Mouse (Mus musculus) gastrocnemius, adult 2 months (tissue): Measurements from ENCODE around the gene Rps27rt. TPM values are rescaled to one million over a fixed set of nuclear protein-coding genes. Genes with fewer than 3 reads are reported as not detected.

ENCODE experiments used
- DNase-seq: peaks from one replicate; pipeline ENCODE4 v3.0.0; 2022
- H3K27ac ChIP-seq: fragments of 200-600 bp; 2 replicates; pipeline ENCODE4 v1.8.1; 2022; ENCODE audit warnings: mild to moderate bottlenecking
- H3K4me3 ChIP-seq: fragments of 200-600 bp; 2 replicates; pipeline ENCODE4 v1.8.1; 2022; ENCODE audit warnings: mild to moderate bottlenecking, moderate library complexity
- CTCF ChIP-seq: fragments of 200-600 bp; IDR thresholded peaks from 2 replicates; pipeline ENCODE4 v1.8.1; 2022; ENCODE audit warnings: antibody characterized with exemption, mild to moderate bottlenecking, moderate library complexity
- intact Hi-C: fragments of 180-260 bp; cut with DNase I; formaldehyde crosslinking; loops from one replicate; pipeline ENCODE4 v1.15.1; 2025
- total RNA-seq, 2 experiments: library from RNA; stranded (reverse); gene quantifications; 2 replicates each; pipeline ENCODE4 v1.2.3; 2021

Gene Rps27rt
- total RNA-seq, 2 experiments from 2014 or later, result 34.1 to 35.4 TPM

- peak overlapping the region; percentile 83 for H3K4me3 ChIP-seq
- no peak for TF ChIP-seq CTCF
- H3K27ac ChIP-seq, result peak overlapping the region; percentile 95
- no peak for DNase-seq
- intact Hi-C loops, result no loop called here
Measured at GRCm38 (mm10) chr9:114934231-114934630, 48.3 kb downstream of the Rps27rt start.

DNA sequence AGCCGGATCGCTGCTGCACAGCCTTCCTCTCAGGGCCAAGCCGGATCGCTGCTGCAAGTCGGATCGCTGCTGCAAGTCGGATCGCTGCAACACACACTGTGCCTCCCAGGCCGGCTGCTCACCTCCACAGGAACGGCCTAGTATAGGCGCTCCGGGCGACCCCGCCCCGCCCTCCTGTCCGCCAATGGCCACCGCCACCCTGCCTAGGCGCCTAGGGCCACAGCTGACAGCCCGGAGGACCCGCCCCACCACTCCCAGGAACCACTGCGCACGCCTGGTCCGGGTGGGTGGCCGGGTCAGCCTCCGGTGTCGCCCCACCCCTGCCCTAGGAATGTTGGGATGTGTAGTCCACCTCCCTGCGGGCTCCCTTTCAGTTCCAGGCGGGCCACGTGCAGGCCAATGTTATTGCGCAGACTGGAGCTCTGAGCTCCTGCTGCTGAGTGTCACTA, 48.8 kb downstream of the Rps27rt start, which contains the start of gene Gpd1l:
Gene Gpd1l (minus strand): TSS at position 265 of the 449 bp plus-strand sequence.
- intact Hi-C loops, result no loop called here
- peak; percentile 100 for DNase-seq
- peak within 1 kb of the TSS; percentile 95 for H3K27ac ChIP-seq
- TF ChIP-seq CTCF, result no peak
- H3K4me3 ChIP-seq, result peak within 1 kb of the TSS; percentile 83

DNA sequence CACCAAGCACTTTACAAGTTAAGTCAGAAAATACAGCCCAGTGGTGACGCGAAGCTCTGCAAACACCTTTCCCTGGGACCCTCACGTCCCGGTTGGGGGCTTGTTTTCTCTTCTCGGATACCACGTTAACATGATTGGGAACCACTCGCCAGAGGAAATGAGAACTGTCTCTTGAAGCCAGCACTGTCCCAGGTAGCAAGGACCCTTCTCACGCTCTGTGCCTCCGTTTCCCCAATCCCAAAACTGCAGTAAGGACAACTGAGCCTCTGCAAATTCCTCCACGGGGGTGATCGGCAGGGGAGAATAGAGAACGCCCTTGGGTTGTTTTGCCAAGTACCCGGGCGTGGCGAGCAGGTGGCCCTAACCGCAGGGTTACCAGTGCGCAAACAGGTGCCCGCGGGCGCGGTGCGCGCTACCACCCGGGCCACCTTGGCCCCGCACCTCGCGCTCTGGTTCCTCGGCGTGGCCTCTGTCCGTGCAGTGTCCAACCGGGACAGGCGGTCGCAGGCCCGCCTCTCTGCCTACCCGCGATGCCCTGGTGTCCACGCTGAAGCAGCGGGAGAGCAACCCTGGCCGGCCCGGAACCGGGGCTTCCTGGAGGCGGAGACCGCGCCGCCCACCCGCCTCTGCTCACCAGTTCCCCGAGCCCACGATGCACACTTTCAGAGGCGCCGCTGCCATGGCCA, 49.4 kb downstream of the Rps27rt start:
- Histone ChIP-seq H3K27ac (peak overlapping the region; percentile 95), H3K4me3 (peak overlapping the region; percentile 83)
- intact Hi-C loops, result no loop called here
- DNase-seq, result no peak
- TF ChIP-seq CTCF, result no peak

GRCm38 (mm10) chr9:114932607-114933006, 49.9 kb downstream of the Rps27rt start:
- Histone ChIP-seq H3K27ac (peak overlapping the region; percentile 95), H3K4me3 (peak overlapping the region; percentile 83)
- no peak for TF ChIP-seq CTCF
- DNase-seq, result peak; percentile 36
- intact Hi-C loops, result no loop called here

Other genes starting within 250 kb of the Rps27rt start
- 1 to 10 TPM; 3.9 to 5.5 TPM for gene Cmtm7, start 200.9 kb downstream of the Rps27rt start, total RNA-seq
- 1 to 10 TPM; 2.0 to 2.1 TPM for gene Cmtm8, start 138.6 kb downstream of the Rps27rt start, total RNA-seq
- 10 to 100 TPM; 16.4 to 22.3 TPM for gene Gpd1l, start 48.8 kb downstream of the Rps27rt start, total RNA-seq
- gene Osbpl10, start 4.2 kb downstream of the Rps27rt start, total RNA-seq, result 1 to 10 TPM; 2.0 to 3.7 TPM